Mouse (Mus musculus): ENCODE data around the gene Ptms.

The Ptms gene

GRCm38 (mm10) chr6:124930231-124930630, 10.3 kb upstream of the Ptms start:
- peak in 1 of 2 experiments; percentile 47 for DNase-seq (ENCODE audit: low spot score in 2 of 2)

- peak in 1 of 2 experiments; percentile 20 for DNase-seq (ENCODE audit: low spot score in 2 of 2)
These were observed 6.0 kb upstream of the Ptms start for GRCm38 (mm10) chr6:124925941-124926340.

- no peak for DNase-seq (ENCODE audit: low spot score in 2 of 2)
These were observed 5.4 kb upstream of the Ptms start for GRCm38 (mm10) chr6:124925173-124925793.

GRCm38 (mm10) chr6:124921539-124921938, 1.6 kb upstream of the Ptms start:
- DNase-seq (ENCODE audit: low spot score in 2 of 2) = no peak

- DNase-seq (ENCODE audit: low spot score in 2 of 2) = no peak
These were observed 599 bp upstream of the Ptms start for GRCm38 (mm10) chr6:124920318-124921085.

- no peak for DNase-seq (ENCODE audit: low spot score in 2 of 2)
These were observed 844 bp downstream of the Ptms start for GRCm38 (mm10) chr6:124918890-124919627.

- no peak for DNase-seq (ENCODE audit: low spot score in 2 of 2)
These were observed 1.6 kb downstream of the Ptms start for GRCm38 (mm10) chr6:124918331-124918690.

GRCm38 (mm10) chr6:124917518-124918330, 2.2 kb downstream of the Ptms start:
- DNase-seq (ENCODE audit: low spot score in 2 of 2) = peak; percentile 82 to 89

GRCm38 (mm10) chr6:124916695-124917517, 3.0 kb downstream of the Ptms start:
- DNase-seq (ENCODE audit: low spot score in 2 of 2) = peak; percentile 86 to 91

- DNase-seq (ENCODE audit: low spot score in 2 of 2) = peak in 1 of 2 experiments; percentile 15
These were observed 3.8 kb downstream of the Ptms start for GRCm38 (mm10) chr6:124915942-124916694.

GRCm38 (mm10) chr6:124915160-124915941, 4.6 kb downstream of the Ptms start:
- peak in 1 of 2 experiments; percentile 58 for DNase-seq (ENCODE audit: low spot score in 2 of 2)

GRCm38 (mm10) chr6:124914511-124914910, 5.4 kb downstream of the Ptms start:
- no peak for DNase-seq (ENCODE audit: low spot score in 2 of 2)

- DNase-seq (ENCODE audit: low spot score in 2 of 2) = no peak
These were observed 6.1 kb downstream of the Ptms start for GRCm38 (mm10) chr6:124913721-124914285.

GRCm38 (mm10) chr6:124913214-124913613, 6.7 kb downstream of the Ptms start:
- DNase-seq (ENCODE audit: low spot score in 2 of 2) = no peak

GRCm38 (mm10) chr6:124911533-124912218, 8.2 kb downstream of the Ptms start, which contains the start of gene Lag3:
Gene Lag3, minus strand, starts transcription at chr6:124911705.
- DNase-seq (ENCODE audit: low spot score in 2 of 2) = no peak

GRCm38 (mm10) chr6:124910032-124910431, 9.9 kb downstream of the Ptms start:
- no peak for DNase-seq (ENCODE audit: low spot score in 2 of 2)

- no peak for DNase-seq (ENCODE audit: low spot score in 2 of 2)
These were observed 12.1 kb downstream of the Ptms start for GRCm38 (mm10) chr6:124907767-124908166.
